Mouse (Mus musculus) G1E (cell line): Measurements from ENCODE around the gene Atp5k. TPM values are rescaled to one million over a fixed set of nuclear protein-coding genes. Genes with fewer than 3 reads are reported as not detected.

Experiments
- ATAC-seq: 2 replicates; pipeline ENCODE4 v1.8.0; 2016; ENCODE audit warnings: mild to moderate bottlenecking; ENCODE audit not compliant: insufficient number of reproducible peaks, poor library complexity, low FRiP score, severe bottlenecking; ENCODE audit errors: extremely low read depth
- DNase-seq: peaks from one replicate; pipeline ENCODE4 v3.0.0; 2012; ENCODE audit warnings: low spot score
- H3K27me3 ChIP-seq: 2 replicates; pipeline ENCODE4 v1.6.1; 2012; ENCODE audit warnings: mild to moderate bottlenecking, low read length, inconsistent platforms; ENCODE audit not compliant: insufficient read depth
- H3K36me3 ChIP-seq: replicated peaks from 2 replicates; pipeline ENCODE3; 2012; ENCODE audit warnings: mild to moderate bottlenecking, inconsistent platforms
- H3K4me1 ChIP-seq: 2 replicates; pipeline ENCODE4 v1.6.1; 2012; ENCODE audit warnings: low read depth, low read length, inconsistent platforms, mixed read lengths; ENCODE audit not compliant: insufficient read depth
- H3K4me3 ChIP-seq: 2 replicates; pipeline ENCODE4 v1.5.1; 2012; ENCODE audit warnings: low read depth, mild to moderate bottlenecking, inconsistent platforms, low read length, moderate library complexity, mixed read lengths
- H3K9me3 ChIP-seq: replicated peaks from 2 replicates; pipeline ENCODE4 v1.6.1; 2012; ENCODE audit warnings: inconsistent platforms
- CTCF ChIP-seq: IDR thresholded peaks from 2 replicates; pipeline ENCODE4 v1.5.1; 2012; ENCODE audit warnings: low read depth, low read length, inconsistent platforms, mixed read lengths
- GATA1 ChIP-seq: IDR thresholded peaks from 2 replicates; pipeline ENCODE4 v1.6.1; 2012; ENCODE audit warnings: borderline replicate concordance, low read length, inconsistent platforms, mixed read lengths
- GATA2 ChIP-seq: IDR thresholded peaks from 2 replicates; pipeline ENCODE4 v1.6.1; 2012; ENCODE audit warnings: low read depth, low read length, inconsistent platforms, borderline replicate concordance
- POLR2AphosphoS5 ChIP-seq: IDR thresholded peaks from 2 replicates; pipeline ENCODE4 v1.6.1; 2012; ENCODE audit warnings: low read depth, low read length, inconsistent platforms; ENCODE audit not compliant: insufficient replicate concordance
- TAL1 ChIP-seq: conservative IDR thresholded peaks from 2 replicates; pipeline ENCODE4 v1.6.1; 2012; ENCODE audit warnings: low read depth, low read length, inconsistent platforms, mixed read lengths
- polyA plus RNA-seq: library from polyadenylated mRNA; stranded (reverse); fragments of >175 nt; gene quantifications from 2 replicates; pipeline ENCODE4 v1.2.3, GENCODE M21; 2012
- total RNA-seq, 2 experiments: library from RNA; stranded (forward) in 1 of 2; stranded (reverse) in 1 of 2; fragments of 200-1000 nt in 1 of 2; fragments of >200 nt in 1 of 2; fragmentation: Nextera tagmentation in 1 of 2; gene quantifications; 2 replicates each; pipeline ENCODE4 v1.2.3; 2014 to 2017

Atp5k gene
- total and polyA plus RNA-seq, 3 experiments = 30.0 to 175 (median 74.2) TPM

DNA sequence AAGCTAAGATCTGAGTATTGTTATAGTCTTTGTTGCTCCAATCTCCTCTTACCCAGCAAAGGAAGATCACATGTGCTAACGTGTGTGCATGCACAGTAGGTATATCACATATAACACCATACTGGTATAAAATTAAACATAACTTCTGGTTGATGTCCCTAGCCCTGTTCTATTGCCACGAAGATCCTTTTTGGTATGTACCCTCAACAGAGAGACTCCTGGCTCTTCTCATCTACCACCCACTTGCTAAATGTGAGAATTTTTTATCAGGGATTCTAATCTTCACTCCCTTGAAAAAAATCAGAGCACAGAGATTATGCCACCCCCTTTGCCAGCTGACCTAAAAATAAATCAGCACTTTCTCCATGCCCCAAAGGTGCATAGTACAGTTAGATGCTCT is 27.3 kb downstream of the Atp5k start:
- ATAC-seq (no peak), DNase-seq (no peak)
- Histone ChIP-seq H3K9me3 (no peaks in the 10 kb centered on the region), H3K4me1 (peaks cover 3% of the 10 kb centered on the region), H3K36me3 (no peaks in the 10 kb centered on the region), H3K27me3 (peaks cover 13% of the 10 kb centered on the region; the same call in 1 of the 2 replicates), H3K4me3 (no peak overlapping the region)
- TF ChIP-seq POLR2AphosphoS5 = no peak
- TF ChIP-seq GATA2 = no peak
- no peak for TF ChIP-seq CTCF
- TF ChIP-seq GATA1 = no peak
- TF ChIP-seq TAL1 = no peak

DNA sequence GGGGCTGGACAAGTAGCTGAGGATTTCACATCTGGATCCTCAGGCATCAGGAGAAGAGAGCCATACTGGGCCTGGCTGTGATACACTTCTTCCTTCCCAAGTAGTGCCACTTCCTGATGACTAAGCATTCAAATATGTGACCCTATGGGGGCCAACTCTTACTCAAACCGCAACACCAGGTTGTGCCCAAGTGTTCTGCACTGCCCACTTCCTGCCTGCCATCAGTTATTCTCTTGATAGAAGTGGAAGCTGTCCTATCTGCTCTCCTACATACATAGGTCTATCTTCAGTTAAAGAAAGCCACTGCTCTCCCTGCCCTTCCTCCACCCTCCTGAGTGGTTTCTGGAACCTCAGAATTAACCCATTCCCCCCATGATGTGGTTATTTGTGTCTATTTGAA is 28.8 kb downstream of the Atp5k start:
- Histone ChIP-seq H3K4me3 (no peak overlapping the region), H3K9me3 (no peaks in the 10 kb centered on the region), H3K36me3 (no peaks in the 10 kb centered on the region), H3K27me3 (peaks cover 13% of the 10 kb centered on the region; the same call in 1 of the 2 replicates), H3K4me1 (peaks cover 3% of the 10 kb centered on the region)
- TF ChIP-seq GATA2 = no peak
- no peak for TF ChIP-seq CTCF
- no peak for TF ChIP-seq TAL1
- TF ChIP-seq GATA1 = no peak
- TF ChIP-seq POLR2AphosphoS5 = no peak
- peak; percentile 28; the same call in 1 of the 2 replicates for ATAC-seq
- DNase-seq = no peak

DNA sequence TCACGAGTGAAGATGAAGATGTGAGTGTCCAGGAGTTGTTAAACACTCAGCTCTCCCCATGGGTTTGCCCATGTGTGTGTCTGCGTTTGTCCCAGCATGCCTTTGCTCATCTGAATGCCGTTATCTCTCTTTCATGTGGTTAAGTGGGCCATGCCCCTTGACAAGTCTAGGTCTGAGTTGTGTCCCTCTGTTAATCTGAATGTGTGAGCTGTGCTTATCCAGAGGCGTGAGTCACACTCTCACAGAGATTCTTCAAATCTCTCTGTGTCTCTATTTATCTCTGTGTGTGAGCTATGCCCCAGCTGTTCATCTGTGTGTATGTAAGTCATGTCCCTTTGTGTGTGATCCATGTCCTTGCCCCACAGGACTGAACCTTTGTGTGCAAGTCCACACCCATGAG is 30.8 kb downstream of the Atp5k start:
- TF ChIP-seq CTCF (no peak), TAL1 (no peak), GATA1 (no peak), POLR2AphosphoS5 (no peak)
- H3K4me1 ChIP-seq = peaks cover 5% of the 10 kb centered on the region
- no peak overlapping the region for H3K4me3 ChIP-seq
- H3K36me3 ChIP-seq = no peaks in the 10 kb centered on the region
- no peaks in the 10 kb centered on the region for H3K9me3 ChIP-seq
- no peak for DNase-seq
- peaks cover 13% of the 10 kb centered on the region; the same call in 1 of the 2 replicates for H3K27me3 ChIP-seq
- ATAC-seq = no peak

DNA sequence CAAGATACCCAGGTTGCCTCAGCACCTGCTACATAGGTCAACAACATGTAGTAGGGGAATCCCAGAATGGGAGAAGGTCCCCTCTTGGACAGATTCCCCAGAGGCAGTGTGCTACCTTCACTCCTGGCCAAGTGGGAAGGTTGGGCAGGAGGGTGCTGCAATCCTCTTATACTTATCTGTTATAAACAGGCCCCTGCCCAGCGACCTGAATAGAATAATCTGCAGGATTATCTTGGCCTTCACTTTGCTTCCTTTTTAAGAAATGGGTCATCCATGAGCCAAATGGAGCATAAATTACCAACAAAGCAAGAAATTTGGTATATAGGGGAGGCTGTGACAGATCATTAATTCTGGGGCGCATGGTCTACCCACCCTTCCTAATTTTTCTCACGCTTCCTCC is 44.5 kb downstream of the Atp5k start:
- TF ChIP-seq GATA2 (no peak), GATA1 (no peak), POLR2AphosphoS5 (no peak), CTCF (no peak)
- peaks cover 43% of the 10 kb centered on the region for H3K27me3 ChIP-seq
- no peak overlapping the region for H3K4me3 ChIP-seq
- DNase-seq (no peak), ATAC-seq (no peak)
- no peaks in the 10 kb centered on the region for H3K4me1 ChIP-seq
- no peaks in the 10 kb centered on the region for H3K36me3 ChIP-seq
- no peaks in the 10 kb centered on the region for H3K9me3 ChIP-seq

DNA sequence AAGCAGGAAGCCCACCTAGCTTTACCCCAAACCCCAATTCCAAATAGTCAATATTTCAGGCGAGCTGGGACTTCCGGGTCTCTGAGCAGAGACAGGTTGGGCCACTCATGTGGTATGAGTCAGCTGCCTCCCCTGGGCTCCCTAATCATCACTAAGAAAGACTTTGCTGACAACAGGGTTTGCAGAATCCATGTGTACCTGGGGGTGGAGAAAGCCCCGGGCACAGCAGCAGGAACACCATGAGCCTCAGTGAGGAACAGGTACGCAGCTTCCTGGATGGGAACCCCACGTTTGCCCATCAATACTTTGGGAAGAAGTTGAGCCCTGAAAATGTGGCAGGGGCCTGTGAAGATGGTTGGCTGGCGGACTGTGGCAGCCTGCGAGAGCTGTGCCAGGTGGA is 46.0 kb downstream of the Atp5k start, which contains the start of gene Pde6b:
Pde6b (plus strand) TSS at position 191 of the 400 bp plus-strand sequence.
- TF ChIP-seq GATA2 = no peak
- no peak for TF ChIP-seq GATA1
- no peak for TF ChIP-seq TAL1
- TF ChIP-seq POLR2AphosphoS5 = no peak
- TF ChIP-seq CTCF = no peak
- H3K27me3 ChIP-seq = peaks cover 43% of the 10 kb centered on the region
- no peak within 1 kb of the TSS for H3K4me3 ChIP-seq
- no peaks in the 10 kb centered on the region for H3K9me3 ChIP-seq
- DNase-seq (no peak), ATAC-seq (no peak)
- H3K4me1 ChIP-seq = no peaks in the 10 kb centered on the region
- H3K36me3 ChIP-seq = no peaks in the 10 kb centered on the region

DNA sequence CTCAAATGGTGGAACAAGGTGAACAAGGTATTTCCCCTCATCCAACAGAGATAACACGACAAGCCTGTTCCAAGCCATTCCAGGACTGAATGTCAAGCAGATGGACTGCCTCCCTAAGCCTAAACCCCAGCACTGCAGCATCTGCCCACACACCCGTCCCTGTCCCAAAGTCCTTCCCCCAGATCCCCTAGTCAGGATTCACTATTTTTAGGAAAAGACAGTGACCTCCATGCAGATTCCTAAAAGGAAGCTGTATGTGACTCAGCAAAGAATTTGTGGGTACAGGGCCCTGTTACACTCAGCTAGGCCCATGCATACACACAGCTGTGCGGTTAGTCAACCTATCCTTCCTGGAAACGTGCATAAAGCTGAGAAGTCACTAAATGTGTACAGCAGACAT is 47.8 kb downstream of the Atp5k start:
- Histone ChIP-seq H3K9me3 (no peaks in the 10 kb centered on the region), H3K27me3 (peaks cover 41% of the 10 kb centered on the region), H3K4me1 (no peaks in the 10 kb centered on the region), H3K4me3 (no peak overlapping the region), H3K36me3 (no peaks in the 10 kb centered on the region)
- ATAC-seq (no peak), DNase-seq (no peak)
- no peak for TF ChIP-seq CTCF
- TF ChIP-seq GATA1 = no peak
- TF ChIP-seq GATA2 = no peak
- no peak for TF ChIP-seq TAL1
- TF ChIP-seq POLR2AphosphoS5 = no peak

DNA sequence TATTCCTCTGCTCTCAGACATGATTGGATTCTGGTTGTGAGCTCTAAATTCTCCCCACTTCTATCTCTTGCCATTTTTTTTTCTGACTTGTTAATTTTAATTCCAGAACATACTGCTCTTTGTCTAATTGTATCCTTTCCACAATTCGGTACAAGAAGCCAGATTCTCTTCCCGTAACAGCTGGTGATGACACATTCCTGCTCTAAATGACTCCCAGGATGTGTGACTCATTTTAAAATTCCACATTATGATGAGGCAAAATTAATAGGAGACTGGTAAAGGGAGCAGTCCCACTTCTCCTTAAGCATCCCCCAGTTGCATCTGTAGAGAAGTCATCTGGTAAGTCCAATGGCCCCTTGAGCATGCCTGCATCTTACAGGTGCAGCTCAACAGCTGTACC is 48.6 kb downstream of the Atp5k start:
- Histone ChIP-seq H3K4me3 (no peak overlapping the region), H3K36me3 (no peaks in the 10 kb centered on the region), H3K27me3 (peaks cover 42% of the 10 kb centered on the region), H3K9me3 (no peaks in the 10 kb centered on the region), H3K4me1 (no peaks in the 10 kb centered on the region)
- no peak for DNase-seq
- ATAC-seq = no peak
- TF ChIP-seq TAL1 (no peak), GATA1 (no peak), CTCF (no peak), GATA2 (no peak), POLR2AphosphoS5 (no peak)

Other genes starting within 250 kb of the Atp5k start
- 87.7 and 91.5 TPM in 2 replicates for gene Dr1, start 165.6 kb downstream of the Atp5k start, total RNA-seq (2014; fragmentation: Nextera tagmentation)
- 59.1 and 66.4 TPM in 2 replicates for gene Dr1, start 165.6 kb downstream of the Atp5k start, total RNA-seq (2017)
- gene Dr1, start 165.6 kb downstream of the Atp5k start, polyA plus RNA-seq = 29.9 and 42.5 TPM in 2 replicates
- gene Pigg, start 121.8 kb downstream of the Atp5k start, total RNA-seq (2014; fragmentation: Nextera tagmentation) = 6.1 and 11.7 TPM in 2 replicates
- gene Pigg, start 121.8 kb downstream of the Atp5k start, total RNA-seq (2017) = 11.3 and 11.4 TPM in 2 replicates
- gene Pigg, start 121.8 kb downstream of the Atp5k start, polyA plus RNA-seq = 1.3 and 2.0 TPM in 2 replicates
- not detected in 2 replicates for gene Gm42517, start 66.5 kb downstream of the Atp5k start, total RNA-seq (2014; fragmentation: Nextera tagmentation)
- gene Gm42517, start 66.5 kb downstream of the Atp5k start, total RNA-seq (2017) = not detected in 2 replicates
- gene Gm42517, start 66.5 kb downstream of the Atp5k start, polyA plus RNA-seq = not detected in 2 replicates
- not detected in 2 replicates for gene Pde6b, start 46.1 kb downstream of the Atp5k start, total RNA-seq (2014; fragmentation: Nextera tagmentation)
- gene Pde6b, start 46.1 kb downstream of the Atp5k start, total RNA-seq (2017) = 0.06 and 0.49 TPM in 2 replicates
- gene Pde6b, start 46.1 kb downstream of the Atp5k start, polyA plus RNA-seq = not detected in 2 replicates
- gene Mfsd7a, start 14.4 kb upstream of the Atp5k start, total RNA-seq (2014; fragmentation: Nextera tagmentation) = not detected in 2 replicates
- gene Mfsd7a, start 14.4 kb upstream of the Atp5k start, total RNA-seq (2017) = 0.05 TPM in 1 of 2 replicates, not detected in the other
- not detected in 2 replicates for gene Mfsd7a, start 14.4 kb upstream of the Atp5k start, polyA plus RNA-seq
- gene Pcgf3, start 26.8 kb upstream of the Atp5k start, total RNA-seq (2014; fragmentation: Nextera tagmentation) = 18.5 and 23.4 TPM in 2 replicates
- 8.7 and 9.0 TPM in 2 replicates for gene Pcgf3, start 26.8 kb upstream of the Atp5k start, total RNA-seq (2017)
- 9.4 and 10.3 TPM in 2 replicates for gene Pcgf3, start 26.8 kb upstream of the Atp5k start, polyA plus RNA-seq
- gene Cplx1, start 115.6 kb upstream of the Atp5k start, total RNA-seq (2014; fragmentation: Nextera tagmentation) = not detected in 2 replicates
- 0.05 and 0.06 TPM in 2 replicates for gene Cplx1, start 115.6 kb upstream of the Atp5k start, total RNA-seq (2017)
- gene Cplx1, start 115.6 kb upstream of the Atp5k start, polyA plus RNA-seq = not detected in 2 replicates
- 119 and 124 TPM in 2 replicates for gene Gak, start 195.3 kb upstream of the Atp5k start, total RNA-seq (2014; fragmentation: Nextera tagmentation)
- gene Gak, start 195.3 kb upstream of the Atp5k start, total RNA-seq (2017) = 108 and 116 TPM in 2 replicates
- 84.2 and 96.4 TPM in 2 replicates for gene Gak, start 195.3 kb upstream of the Atp5k start, polyA plus RNA-seq
- 38.0 and 51.5 TPM in 2 replicates for gene Tmem175, start 195.3 kb upstream of the Atp5k start, total RNA-seq (2014; fragmentation: Nextera tagmentation)
- gene Tmem175, start 195.3 kb upstream of the Atp5k start, total RNA-seq (2017) = 22.4 and 22.9 TPM in 2 replicates
- gene Tmem175, start 195.3 kb upstream of the Atp5k start, polyA plus RNA-seq = 2.2 and 4.4 TPM in 2 replicates
- 37.7 and 43.2 TPM in 2 replicates for gene Idua, start 225.9 kb upstream of the Atp5k start, total RNA-seq (2014; fragmentation: Nextera tagmentation)
- gene Idua, start 225.9 kb upstream of the Atp5k start, total RNA-seq (2017) = 6.2 TPM in 2 replicates
- gene Idua, start 225.9 kb upstream of the Atp5k start, polyA plus RNA-seq = 7.0 and 9.1 TPM in 2 replicates
- 6.9 and 12.3 TPM in 2 replicates for gene Dgkq, start 235.2 kb upstream of the Atp5k start, total RNA-seq (2014; fragmentation: Nextera tagmentation)
- gene Dgkq, start 235.2 kb upstream of the Atp5k start, total RNA-seq (2017) = 7.9 and 8.3 TPM in 2 replicates
- gene Dgkq, start 235.2 kb upstream of the Atp5k start, polyA plus RNA-seq = 3.9 and 4.5 TPM in 2 replicates
- 1.7 and 2.0 TPM in 2 replicates for gene Slc26a1, start 241.1 kb upstream of the Atp5k start, total RNA-seq (2014; fragmentation: Nextera tagmentation)
- 0.87 and 0.93 TPM in 2 replicates for gene Slc26a1, start 241.1 kb upstream of the Atp5k start, total RNA-seq (2017)
- 0.88 and 1.2 TPM in 2 replicates for gene Slc26a1, start 241.1 kb upstream of the Atp5k start, polyA plus RNA-seq